Mouse (Mus musculus): ENCODE results near the gene Shank2.

Shank2 gene

GRCm38 (mm10) chr7:144417644-144418343, 416.1 kb downstream of the Shank2 start:
- DNase-seq (ENCODE audit: low spot score in 2 of 2), result peak; percentile 44 to 79

GRCm38 (mm10) chr7:144420552-144420951, 418.8 kb downstream of the Shank2 start:
- no peak for DNase-seq (ENCODE audit: low spot score in 2 of 2)

- DNase-seq (ENCODE audit: low spot score in 2 of 2), result no peak
Observed at GRCm38 (mm10) chr7:144421478-144421877, 419.8 kb downstream of the Shank2 start.

- DNase-seq (ENCODE audit: low spot score in 2 of 2), result no peak
Observed at GRCm38 (mm10) chr7:144425953-144426352, 424.2 kb downstream of the Shank2 start.

- no peak for DNase-seq (ENCODE audit: low spot score in 2 of 2)
Observed at GRCm38 (mm10) chr7:144426594-144426993, 424.9 kb downstream of the Shank2 start.

GRCm38 (mm10) chr7:144427460-144427859, 425.7 kb downstream of the Shank2 start:
- no peak for DNase-seq (ENCODE audit: low spot score in 2 of 2)

GRCm38 (mm10) chr7:144432920-144433319, 431.2 kb downstream of the Shank2 start:
- DNase-seq (ENCODE audit: low spot score in 2 of 2), result no peak

- no peak for DNase-seq (ENCODE audit: low spot score in 2 of 2)
Observed at GRCm38 (mm10) chr7:144438811-144439210, 437.1 kb downstream of the Shank2 start.

GRCm38 (mm10) chr7:144441466-144441865, 439.7 kb downstream of the Shank2 start:
- DNase-seq (ENCODE audit: low spot score in 2 of 2), result no peak

GRCm38 (mm10) chr7:144441976-144442375, 440.2 kb downstream of the Shank2 start:
- no peak for DNase-seq (ENCODE audit: low spot score in 2 of 2)

GRCm38 (mm10) chr7:144444788-144445187, 443.1 kb downstream of the Shank2 start:
- DNase-seq (ENCODE audit: low spot score in 2 of 2), result no peak

- no peak for DNase-seq (ENCODE audit: low spot score in 2 of 2)
Observed at GRCm38 (mm10) chr7:144447146-144447545, 445.4 kb downstream of the Shank2 start.

GRCm38 (mm10) chr7:144448186-144448585, 446.5 kb downstream of the Shank2 start:
- DNase-seq (ENCODE audit: low spot score in 2 of 2), result no peak

- peak; percentile 81 to 92 for DNase-seq (ENCODE audit: low spot score in 2 of 2)
Observed at GRCm38 (mm10) chr7:144449637-144450570, 448.2 kb downstream of the Shank2 start.

GRCm38 (mm10) chr7:144450661-144451060, 448.9 kb downstream of the Shank2 start:
- no peak for DNase-seq (ENCODE audit: low spot score in 2 of 2)

GRCm38 (mm10) chr7:144458881-144459280, 457.2 kb downstream of the Shank2 start:
- DNase-seq (ENCODE audit: low spot score in 2 of 2), result no peak

- DNase-seq (ENCODE audit: low spot score in 2 of 2), result no peak
Observed at GRCm38 (mm10) chr7:144461246-144461902, 459.6 kb downstream of the Shank2 start.

- no peak for DNase-seq (ENCODE audit: low spot score in 2 of 2)
Observed at GRCm38 (mm10) chr7:144462577-144462976, 460.8 kb downstream of the Shank2 start.

- DNase-seq (ENCODE audit: low spot score in 2 of 2), result no peak
Observed at GRCm38 (mm10) chr7:144468741-144469140, 467.0 kb downstream of the Shank2 start.

- peak; percentile 35 to 55 for DNase-seq (ENCODE audit: low spot score in 2 of 2)
Observed at GRCm38 (mm10) chr7:144469181-144469641, 467.5 kb downstream of the Shank2 start.

- DNase-seq (ENCODE audit: low spot score in 2 of 2), result no peak
Observed at GRCm38 (mm10) chr7:144469908-144470544, 468.3 kb downstream of the Shank2 start.
